ENCODE assay signal across 15 mouse cellular contexts in the genomic region with DNA sequence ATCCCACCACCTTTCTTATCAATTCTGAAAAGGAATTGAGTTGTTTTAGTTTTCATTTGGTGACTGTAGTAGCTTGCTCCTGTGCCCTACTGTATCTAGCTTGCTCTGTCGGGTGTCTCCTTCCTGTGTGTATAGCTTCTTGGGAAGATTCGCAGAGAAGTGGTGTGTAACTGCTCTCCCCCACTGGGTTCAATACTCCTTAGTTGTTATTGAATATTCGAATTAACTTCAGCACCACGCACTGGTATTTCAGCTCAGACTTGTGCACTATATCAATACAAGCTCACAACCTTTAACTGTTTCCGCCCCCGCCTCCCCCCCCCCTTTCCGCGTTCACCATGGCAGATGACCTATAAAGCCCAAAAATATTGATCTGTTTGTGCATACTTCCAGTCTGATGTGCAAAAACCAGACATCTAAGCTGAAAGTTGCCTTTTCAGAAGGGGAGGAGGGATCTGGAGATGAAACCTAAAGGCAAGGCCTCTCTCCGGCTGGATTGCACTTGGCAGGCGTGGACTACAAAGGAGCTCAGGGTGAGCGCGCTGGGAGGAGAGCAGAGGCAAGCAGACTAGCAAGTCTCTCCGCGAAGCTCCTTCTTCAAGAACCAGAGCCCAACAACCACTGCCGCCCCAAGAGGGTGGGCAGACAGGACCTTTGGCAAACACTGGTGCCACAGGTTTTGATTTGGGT. TPM values are rescaled to one million over a fixed set of nuclear protein-coding genes. Genes with fewer than 3 reads are reported as not detected.
DNase-seq lines count a peak whose midpoint lies in the region; ATAC-seq and TF ChIP-seq lines count a peak whose summit lies in the region.
"Had no signal": no experiment of that assay in that cellular context is flagged by ENCODE, and none has a peak within 500 bp of the region (broad histone marks: within the 10 kb centered on the region; RNA-seq: fewer than 3 reads in every experiment).

No protein-coding gene starts in this region.

- ATAC-seq in hindbrain, embryonic 14.5 days (ENCODE audit: low FRiP score), result no peak
- peak; percentile 37 for ATAC-seq in forebrain, embryonic 16.5 days
- no peak; the same call in 1 of the 2 replicates for ATAC-seq in kidney, embryonic 14.5 days (ENCODE audit: low FRiP score, low TSS enrichment)

- H3K27ac ChIP-seq in hindbrain, embryonic 10.5 days, result no peak overlapping the region
- H3K27ac ChIP-seq in hindbrain, embryonic 14.5 days, result no peak overlapping the region
- H3K27ac ChIP-seq in forebrain, embryonic 16.5 days (ENCODE audit: low read length), result peak overlapping the region; percentile 100
- no peak overlapping the region for H3K27ac ChIP-seq in limb, embryonic 10.5 days
- no peak overlapping the region for H3K27ac ChIP-seq in kidney, embryonic 14.5 days (ENCODE audit: low read depth, low read length)
- H3K27ac ChIP-seq: limb, embryonic 12.5 days; neural tube, embryonic 13.5 days had no signal

- H3K9me3 ChIP-seq in hindbrain, embryonic 10.5 days, result no peaks in the 10 kb centered on the region
- no peaks in the 10 kb centered on the region for H3K9me3 ChIP-seq in hindbrain, embryonic 14.5 days (ENCODE audit: control insufficient read depth, low read length)
- no peaks in the 10 kb centered on the region for H3K9me3 ChIP-seq in forebrain, embryonic 16.5 days (ENCODE audit: control insufficient read depth, low read length)
- H3K9me3 ChIP-seq in limb, embryonic 10.5 days (replicated peaks), result no peaks in the 10 kb centered on the region
- H3K9me3 ChIP-seq in kidney, embryonic 14.5 days (ENCODE audit: control insufficient read depth, low read length), result no peaks in the 10 kb centered on the region
- H3K9me3 ChIP-seq: heart, embryonic 12.5 days; limb, embryonic 12.5 days; neural tube, embryonic 13.5 days had no signal

- DNase-seq in hindbrain, embryonic 10.5 days (ENCODE audit: low spot score), result peak; percentile 63
- no peak for DNase-seq in hindbrain, embryonic 14.5 days (ENCODE audit: low spot score)
- DNase-seq in brain, embryonic 14.5 days (ENCODE audit: low read depth), result peak; percentile 92
- DNase-seq in limb, embryonic 10.5 days (ENCODE audit: low spot score), result peak; percentile 58
- DNase-seq in cerebellum, adult 18-20 months, result no peak
- no peak for DNase-seq in B cell, adult 2 months
- DNase-seq: adrenal gland, postnatal 14 days; cerebellum, adult 9-11 months; kidney, adult 11 months had no signal

- no peak for TF ChIP-seq CTCF in brain, embryonic 14.5 days (IDR thresholded peaks at IDR 0.05; ENCODE audit: borderline replicate concordance, extremely low read depth, insufficient read depth, insufficient read length)

- under 1% methylated on average over 15 of the region's 15 CpGs for WGBS in hindbrain, embryonic 10.5 days
- WGBS in hindbrain, embryonic 14.5 days, result 0% methylated on average over 15 of the region's 15 CpGs
- WGBS in forebrain, embryonic 16.5 days, result under 1% methylated on average over 15 of the region's 15 CpGs
- WGBS in limb, embryonic 10.5 days, result under 1% methylated on average over 15 of the region's 15 CpGs
- WGBS in kidney, embryonic 14.5 days, result under 1% methylated on average over 15 of the region's 15 CpGs

- peaks cover 100% of the 10 kb centered on the region for H3K27me3 ChIP-seq in hindbrain, embryonic 10.5 days (ENCODE audit: insufficient read depth, poor library complexity, severe bottlenecking)
- H3K27me3 ChIP-seq in hindbrain, embryonic 14.5 days (ENCODE audit: control insufficient read depth, insufficient read depth, low read length), result peaks cover 96% of the 10 kb centered on the region
- no peaks in the 10 kb centered on the region for H3K27me3 ChIP-seq in forebrain, embryonic 16.5 days (replicated peaks; ENCODE audit: control insufficient read depth, insufficient read depth, low read length)
- H3K27me3 ChIP-seq in limb, embryonic 10.5 days (ENCODE audit: low read depth, poor library complexity, severe bottlenecking), result peaks cover 100% of the 10 kb centered on the region
- H3K27me3 ChIP-seq in kidney, embryonic 14.5 days (ENCODE audit: control insufficient read depth, insufficient read depth, low read length), result peaks cover 98% of the 10 kb centered on the region

- peaks cover 11% of the 10 kb centered on the region; the same call in 1 of the 2 replicates for H3K4me1 ChIP-seq in hindbrain, embryonic 10.5 days (replicated peaks)
- no peaks in the 10 kb centered on the region for H3K4me1 ChIP-seq in hindbrain, embryonic 14.5 days (replicated peaks; ENCODE audit: control insufficient read depth, insufficient read depth, low read length)
- peaks cover 29% of the 10 kb centered on the region for H3K4me1 ChIP-seq in forebrain, embryonic 16.5 days (replicated peaks; ENCODE audit: control insufficient read depth, insufficient read depth, low read length)
- H3K4me1 ChIP-seq in limb, embryonic 10.5 days, result no peaks in the 10 kb centered on the region
- no peaks in the 10 kb centered on the region for H3K4me1 ChIP-seq in kidney, embryonic 14.5 days (ENCODE audit: control insufficient read depth, insufficient read depth, low read length)
- H3K4me1 ChIP-seq: limb, embryonic 12.5 days had no signal

- no peak overlapping the region for H3K9ac ChIP-seq in hindbrain, embryonic 14.5 days
- peak overlapping the region; percentile 98 for H3K9ac ChIP-seq in forebrain, embryonic 16.5 days (replicated peaks; ENCODE audit: low read depth, low read length)
- H3K9ac ChIP-seq in kidney, embryonic 14.5 days (ENCODE audit: low read depth, low read length), result no peak overlapping the region
- H3K9ac ChIP-seq: heart, embryonic 12.5 days; limb, embryonic 12.5 days; neural tube, embryonic 13.5 days had no signal

- TF ChIP-seq POLR2A in brain, embryonic 14.5 days (IDR thresholded peaks at IDR 0.05; ENCODE audit: borderline replicate concordance, extremely low read depth, insufficient read depth, insufficient read length, poor library complexity, severe bottlenecking), result peak; percentile 35; the same call in 1 of the 2 replicates

- H3K36me3 ChIP-seq in hindbrain, embryonic 10.5 days, result no peaks in the 10 kb centered on the region
- H3K36me3 ChIP-seq in hindbrain, embryonic 14.5 days (replicated peaks; ENCODE audit: control insufficient read depth, insufficient read depth), result no peaks in the 10 kb centered on the region
- H3K36me3 ChIP-seq in forebrain, embryonic 16.5 days (ENCODE audit: control insufficient read depth, insufficient read depth), result no peaks in the 10 kb centered on the region
- no peaks in the 10 kb centered on the region for H3K36me3 ChIP-seq in limb, embryonic 10.5 days
- H3K36me3 ChIP-seq in kidney, embryonic 14.5 days (ENCODE audit: control insufficient read depth, insufficient read depth, low read length), result no peaks in the 10 kb centered on the region
- H3K36me3 ChIP-seq: heart, embryonic 12.5 days; limb, embryonic 12.5 days; neural tube, embryonic 13.5 days had no signal

- H3K4me3 ChIP-seq in hindbrain, embryonic 10.5 days, result peak overlapping the region; percentile 2; the same call in 1 of the 2 replicates
- H3K4me3 ChIP-seq in hindbrain, embryonic 14.5 days (replicated peaks; ENCODE audit: low read length), result no peak overlapping the region
- peak overlapping the region; percentile 58 for H3K4me3 ChIP-seq in forebrain, embryonic 16.5 days (replicated peaks; ENCODE audit: low read length)
- H3K4me3 ChIP-seq in limb, embryonic 10.5 days, result no peak overlapping the region
- no peak overlapping the region for H3K4me3 ChIP-seq in kidney, embryonic 14.5 days (ENCODE audit: low read length)
- H3K4me3 ChIP-seq: heart, embryonic 12.5 days; limb, embryonic 12.5 days; neural tube, embryonic 13.5 days had no signal

- H3K4me2 ChIP-seq in hindbrain, embryonic 14.5 days (replicated peaks), result no peak overlapping the region
- peak overlapping the region; percentile 63 for H3K4me2 ChIP-seq in forebrain, embryonic 16.5 days (ENCODE audit: low read length)
- no peak overlapping the region for H3K4me2 ChIP-seq in kidney, embryonic 14.5 days (replicated peaks; ENCODE audit: low read depth, low read length)
- H3K4me2 ChIP-seq: heart, embryonic 12.5 days; limb, embryonic 12.5 days; neural tube, embryonic 13.5 days had no signal

RNA-seq across cellular contexts. Expression of a gene that starts 5.0 kb away (rescaled TPM):
- polyA plus RNA-seq in hindbrain, embryonic 10.5 days (2016; fragmentation: Nextera tagmentation; extraction: Ambion mirVana), result 0.81 and 1.9 TPM in 2 replicates
- polyA plus RNA-seq in hindbrain, embryonic 14.5 days (2014; fragmentation: Nextera tagmentation; extraction: Ambion mirVana), result not detected in 2 replicates
- polyA plus RNA-seq in brain, embryonic 14.5 days (2012; rRNA removed), result 76.0 and 160 TPM in 2 replicates
- 92.9 and 103 TPM in 2 replicates for polyA plus RNA-seq in forebrain, embryonic 16.5 days (2015; fragmentation: Nextera tagmentation; extraction: Ambion mirVana)
- 0.19 TPM in 1 of 2 replicates, not detected in the other for polyA plus RNA-seq in limb, embryonic 10.5 days (2016; fragmentation: Nextera tagmentation; extraction: Ambion mirVana)
- polyA plus RNA-seq in kidney, embryonic 14.5 days (2014; fragmentation: Nextera tagmentation; extraction: Ambion mirVana), result not detected in 2 replicates
- polyA plus RNA-seq: limb, embryonic 12.5 days had no signal

RNA-seq across cellular contexts. Expression of a gene that starts 7.5 kb away (rescaled TPM):
- not detected in 2 replicates for polyA plus RNA-seq in hindbrain, embryonic 10.5 days (2016; fragmentation: Nextera tagmentation; extraction: Ambion mirVana)
- not detected in 2 replicates for polyA plus RNA-seq in hindbrain, embryonic 14.5 days (2014; fragmentation: Nextera tagmentation; extraction: Ambion mirVana)
- 1.5 and 4.7 TPM in 2 replicates for polyA plus RNA-seq in brain, embryonic 14.5 days (2012; rRNA removed)
- polyA plus RNA-seq in forebrain, embryonic 16.5 days (2015; fragmentation: Nextera tagmentation; extraction: Ambion mirVana), result 3.6 and 4.0 TPM in 2 replicates
- polyA plus RNA-seq in limb, embryonic 10.5 days (2016; fragmentation: Nextera tagmentation; extraction: Ambion mirVana), result not detected in 2 replicates
- not detected in 2 replicates for polyA plus RNA-seq in kidney, embryonic 14.5 days (2014; fragmentation: Nextera tagmentation; extraction: Ambion mirVana)
- polyA plus RNA-seq: heart, embryonic 12.5 days; limb, embryonic 12.5 days; neural tube, embryonic 13.5 days; stomach, embryonic 16.5 days had no signal

Comparison
In these comparisons a context has a peak if more than half of its experiments do, and no peak if none do; other contexts are left out.
1. DNase-seq: peak in hindbrain, embryonic 10.5 days (single experiment), brain, embryonic 14.5 days (single experiment) and limb, embryonic 10.5 days (single experiment); none in hindbrain, embryonic 14.5 days (single experiment), cerebellum, adult 18-20 months (0 of 2) and B cell, adult 2 months (0 of 2).
2. H3K4me3 ChIP-seq: peak in hindbrain, embryonic 10.5 days (single experiment) and forebrain, embryonic 16.5 days (single experiment); none in hindbrain, embryonic 14.5 days (single experiment), limb, embryonic 10.5 days (single experiment) and kidney, embryonic 14.5 days (single experiment).
3. RNA of a gene that starts 5.0 kb away (polyA plus RNA-seq): 92.9 to 103 TPM in forebrain, embryonic 16.5 days and 76.0 to 160 TPM in brain, embryonic 14.5 days; 0.81 to 1.9 TPM in hindbrain, embryonic 10.5 days, 0.19 TPM in limb, embryonic 10.5 days, not detected in hindbrain, embryonic 14.5 days and not detected in kidney, embryonic 14.5 days; every median in the first group is over 10 times any median in the second.